In the genomic region with DNA sequence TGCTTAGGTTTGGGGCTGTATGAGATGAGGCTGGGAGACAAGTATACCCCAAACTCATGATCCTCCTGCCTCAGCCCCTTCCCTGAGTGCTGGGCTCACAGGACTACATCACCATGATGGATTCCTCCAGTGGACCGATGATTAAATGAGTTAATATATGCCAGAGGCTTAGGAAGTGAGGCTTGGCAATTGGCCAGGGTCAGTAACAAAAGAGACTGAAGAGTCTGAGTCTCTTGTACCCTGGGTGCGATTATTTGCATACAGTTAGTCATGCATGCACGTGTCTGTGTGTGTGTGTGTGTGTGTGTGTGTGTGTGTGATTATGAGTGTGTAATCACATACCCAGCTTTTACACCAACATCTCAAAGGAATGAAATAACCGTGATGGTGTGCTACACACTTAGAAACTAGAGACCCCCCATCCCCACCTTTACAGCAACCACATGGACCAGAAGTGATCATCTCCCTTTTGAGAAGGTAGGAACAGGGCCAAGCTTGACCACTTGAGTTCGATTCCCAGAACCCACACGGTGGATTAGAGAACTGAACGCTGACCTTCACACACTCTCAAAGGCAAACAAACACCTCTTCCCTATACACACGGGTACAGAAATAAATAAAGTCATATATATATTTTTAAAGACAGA, we compare ENCODE assay signal across 8 mouse cellular contexts. TPM values are rescaled to one million over a fixed set of nuclear protein-coding genes. Genes with fewer than 3 reads are reported as not detected.
DNase-seq lines count a peak whose midpoint lies in the region; ATAC-seq lines count a peak whose summit lies in the region.

No protein-coding gene starts in this region.

- H3K27ac ChIP-seq in embryonic facial prominence, embryonic 12.5 days: peak overlapping the region; percentile 93
- peak overlapping the region; percentile 51; the same call in 1 of the 2 replicates for H3K27ac ChIP-seq in hindbrain, embryonic 11.5 days (ENCODE audit: low read depth, low read length)
- peak overlapping the region; percentile 93 for H3K27ac ChIP-seq in limb, embryonic 12.5 days
- peak overlapping the region; percentile 61 for H3K27ac ChIP-seq in midbrain, embryonic 14.5 days (replicated peaks; ENCODE audit: low read depth, low read length)

- ATAC-seq in embryonic facial prominence, embryonic 12.5 days (ENCODE audit: insufficient number of reproducible peaks, insufficient read depth, low FRiP score, low TSS enrichment): no peak
- no peak; the same call in 1 of the 2 replicates for ATAC-seq in hindbrain, embryonic 11.5 days (ENCODE audit: low FRiP score)
- no peak for ATAC-seq in limb, embryonic 12.5 days (ENCODE audit: insufficient number of reproducible peaks, insufficient read depth, low FRiP score, low TSS enrichment, low read depth)
- ATAC-seq in midbrain, embryonic 14.5 days (ENCODE audit: low FRiP score, low TSS enrichment): 0 out of 2 replicates have a peak, but pooled peaks have one; percentile 5

- H3K4me1 ChIP-seq in embryonic facial prominence, embryonic 12.5 days: peaks cover 67% of the 10 kb centered on the region
- H3K4me1 ChIP-seq in hindbrain, embryonic 11.5 days (replicated peaks; ENCODE audit: control insufficient read depth, insufficient read depth, low read length): peaks cover 14% of the 10 kb centered on the region; the same call in 1 of the 2 replicates
- H3K4me1 ChIP-seq in limb, embryonic 12.5 days (replicated peaks): peaks cover 69% of the 10 kb centered on the region
- peaks cover 33% of the 10 kb centered on the region for H3K4me1 ChIP-seq in midbrain, embryonic 14.5 days (ENCODE audit: control insufficient read depth, insufficient read depth, low read length)

- peaks cover 6% of the 10 kb centered on the region; the same call in 1 of the 2 replicates for H3K36me3 ChIP-seq in embryonic facial prominence, embryonic 12.5 days
- H3K36me3 ChIP-seq in hindbrain, embryonic 11.5 days (ENCODE audit: control insufficient read depth, insufficient read depth, low read length): no peaks in the 10 kb centered on the region
- peaks cover 8% of the 10 kb centered on the region for H3K36me3 ChIP-seq in limb, embryonic 12.5 days
- H3K36me3 ChIP-seq in midbrain, embryonic 14.5 days (ENCODE audit: control insufficient read depth, insufficient read depth, low read length): no peaks in the 10 kb centered on the region

- H3K9ac ChIP-seq in embryonic facial prominence, embryonic 12.5 days: 0 out of 2 replicates have a peak overlapping the region, but pooled peaks have one; percentile 31
- no peak overlapping the region for H3K9ac ChIP-seq in hindbrain, embryonic 11.5 days (ENCODE audit: low read depth, low read length)
- H3K9ac ChIP-seq in limb, embryonic 12.5 days (replicated peaks): no peak overlapping the region
- H3K9ac ChIP-seq in midbrain, embryonic 14.5 days (replicated peaks; ENCODE audit: low read length): no peak overlapping the region

- WGBS in embryonic facial prominence, embryonic 12.5 days: 64% methylated on average over 8 of the region's 8 CpGs
- 68% methylated on average over 8 of the region's 8 CpGs for WGBS in hindbrain, embryonic 11.5 days
- WGBS in limb, embryonic 12.5 days: 63% methylated on average over 8 of the region's 8 CpGs
- 38% methylated on average over 8 of the region's 8 CpGs for WGBS in midbrain, embryonic 14.5 days

- no peaks in the 10 kb centered on the region for H3K9me3 ChIP-seq in embryonic facial prominence, embryonic 12.5 days
- H3K9me3 ChIP-seq in hindbrain, embryonic 11.5 days (ENCODE audit: control insufficient read depth, low read length): no peaks in the 10 kb centered on the region
- no peaks in the 10 kb centered on the region for H3K9me3 ChIP-seq in limb, embryonic 12.5 days
- no peaks in the 10 kb centered on the region for H3K9me3 ChIP-seq in midbrain, embryonic 14.5 days (ENCODE audit: control insufficient read depth, low read length)

- H3K4me2 ChIP-seq in embryonic facial prominence, embryonic 12.5 days (replicated peaks): peak overlapping the region; percentile 42
- no peak overlapping the region for H3K4me2 ChIP-seq in hindbrain, embryonic 11.5 days (replicated peaks; ENCODE audit: low read depth, low read length)
- peak overlapping the region; percentile 78 for H3K4me2 ChIP-seq in limb, embryonic 12.5 days
- peak overlapping the region; percentile 3; the same call in 1 of the 2 replicates for H3K4me2 ChIP-seq in midbrain, embryonic 14.5 days (ENCODE audit: low read length)

- H3K4me3 ChIP-seq in embryonic facial prominence, embryonic 12.5 days: 0 out of 2 replicates have a peak overlapping the region, but pooled peaks have one; percentile 17
- no peak overlapping the region for H3K4me3 ChIP-seq in hindbrain, embryonic 11.5 days (ENCODE audit: low read depth, low read length)
- peak overlapping the region; percentile 16; the same call in 1 of the 2 replicates for H3K4me3 ChIP-seq in limb, embryonic 12.5 days (replicated peaks)
- no peak overlapping the region for H3K4me3 ChIP-seq in midbrain, embryonic 14.5 days (replicated peaks; ENCODE audit: low read depth, low read length)

- peak; percentile 62 to 65 for DNase-seq in right cerebral cortex, postnatal 10 days (ENCODE audit: low spot score in 2 of 2)
- DNase-seq in right cerebral cortex, postnatal 36 days (ENCODE audit: low spot score in 2 of 2): no peak
- DNase-seq in hindbrain, embryonic 11.5 days (ENCODE audit: low spot score): peak; percentile 37
- peak; percentile 79 for DNase-seq in midbrain, embryonic 14.5 days
- no peak for DNase-seq in ovary, postnatal 36 days (ENCODE audit: low spot score)
- DNase-seq in right cerebral cortex, postnatal 4 days: no peak

- no peaks in the 10 kb centered on the region for H3K27me3 ChIP-seq in embryonic facial prominence, embryonic 12.5 days
- peaks cover 10% of the 10 kb centered on the region for H3K27me3 ChIP-seq in hindbrain, embryonic 11.5 days (ENCODE audit: control insufficient read depth, insufficient read depth, low read length)
- no peaks in the 10 kb centered on the region for H3K27me3 ChIP-seq in limb, embryonic 12.5 days
- peaks cover 16% of the 10 kb centered on the region for H3K27me3 ChIP-seq in midbrain, embryonic 14.5 days (ENCODE audit: control insufficient read depth, insufficient read depth, low read length)

RNA-seq across cellular contexts. Expression of a gene that starts 3.3 kb away (rescaled TPM):
- 10.7 and 13.0 TPM in 2 replicates for polyA plus RNA-seq in embryonic facial prominence, embryonic 12.5 days (2016; fragmentation: Nextera tagmentation; extraction: Ambion mirVana)
- polyA plus RNA-seq in hindbrain, embryonic 11.5 days (2014; fragmentation: Nextera tagmentation; extraction: Ambion mirVana): 4.8 and 4.9 TPM in 2 replicates
- 10.8 and 11.3 TPM in 2 replicates for polyA plus RNA-seq in limb, embryonic 12.5 days (2016; fragmentation: Nextera tagmentation; extraction: Ambion mirVana)
- polyA plus RNA-seq in midbrain, embryonic 14.5 days (2014; fragmentation: Nextera tagmentation; extraction: Ambion mirVana): 1.5 and 4.6 TPM in 2 replicates

RNA-seq across cellular contexts. Expression of a gene that starts 14.9 kb away (rescaled TPM):
- polyA plus RNA-seq in embryonic facial prominence, embryonic 12.5 days (2016; fragmentation: Nextera tagmentation; extraction: Ambion mirVana): 0.13 and 0.14 TPM in 2 replicates
- polyA plus RNA-seq in hindbrain, embryonic 11.5 days (2014; fragmentation: Nextera tagmentation; extraction: Ambion mirVana): 0.05 and 0.10 TPM in 2 replicates
- polyA plus RNA-seq in limb, embryonic 12.5 days (2016; fragmentation: Nextera tagmentation; extraction: Ambion mirVana): 0.12 and 0.14 TPM in 2 replicates
- polyA plus RNA-seq in midbrain, embryonic 14.5 days (2014; fragmentation: Nextera tagmentation; extraction: Ambion mirVana): 4.3 and 4.9 TPM in 2 replicates

RNA-seq across cellular contexts. Expression of a gene that starts 31.2 kb away (rescaled TPM):
- 110 TPM in 2 replicates for polyA plus RNA-seq in embryonic facial prominence, embryonic 12.5 days (2016; fragmentation: Nextera tagmentation; extraction: Ambion mirVana)
- 96.9 and 97.3 TPM in 2 replicates for polyA plus RNA-seq in hindbrain, embryonic 11.5 days (2014; fragmentation: Nextera tagmentation; extraction: Ambion mirVana)
- 126 TPM in 2 replicates for polyA plus RNA-seq in limb, embryonic 12.5 days (2016; fragmentation: Nextera tagmentation; extraction: Ambion mirVana)
- 112 and 118 TPM in 2 replicates for polyA plus RNA-seq in midbrain, embryonic 14.5 days (2014; fragmentation: Nextera tagmentation; extraction: Ambion mirVana)

Comparison
In these comparisons a context has a peak if more than half of its experiments do, and no peak if none do; other contexts are left out.
1. DNase-seq: peak in right cerebral cortex, postnatal 10 days (2 of 2), hindbrain, embryonic 11.5 days (single experiment) and midbrain, embryonic 14.5 days (single experiment); none in right cerebral cortex, postnatal 36 days (0 of 2), ovary, postnatal 36 days (single experiment) and right cerebral cortex, postnatal 4 days (single experiment).
2. H3K4me3 ChIP-seq: peak in embryonic facial prominence, embryonic 12.5 days (single experiment) and limb, embryonic 12.5 days (single experiment); none in hindbrain, embryonic 11.5 days (single experiment) and midbrain, embryonic 14.5 days (single experiment).
3. Peak in every context shown above with its lines, with median percentiles within 50 percentile points of each other: H3K27ac ChIP-seq.